Mouse (Mus musculus) gastrocnemius, postnatal 36 days (tissue): ENCODE measurements around the gene Olfr473. TPM values are rescaled to one million over a fixed set of nuclear protein-coding genes. Genes with fewer than 3 reads are reported as not detected.
"Not testable (repeated sequence)": the region's sequence is repeated elsewhere in the genome, so short reads cannot be mapped to it uniquely, and the experiment has no call there.

ENCODE experiments used
- DNase-seq, 2 experiments: peaks; one replicate each; pipeline ENCODE4 v3.0.0; 2022
- intact Hi-C: fragments of 180-260 bp; cut with DNase I; formaldehyde crosslinking; loops from one replicate; pipeline ENCODE4 v1.15.1; 2025
- long read RNA-seq, 2 experiments: library from polyadenylated mRNA; stranded (forward); transcript quantifications; one replicate each; pipeline ENCODE4 v2.0.0; 2021
- total RNA-seq, 2 experiments: library from RNA; stranded (reverse); gene quantifications; 2 replicates each; pipeline ENCODE4 v1.2.3; 2021

Olfr473 gene
- total RNA-seq: not detected
- long read RNA-seq, experiment 1: 0 reads
- long read RNA-seq, experiment 2: 0 reads

DNA sequence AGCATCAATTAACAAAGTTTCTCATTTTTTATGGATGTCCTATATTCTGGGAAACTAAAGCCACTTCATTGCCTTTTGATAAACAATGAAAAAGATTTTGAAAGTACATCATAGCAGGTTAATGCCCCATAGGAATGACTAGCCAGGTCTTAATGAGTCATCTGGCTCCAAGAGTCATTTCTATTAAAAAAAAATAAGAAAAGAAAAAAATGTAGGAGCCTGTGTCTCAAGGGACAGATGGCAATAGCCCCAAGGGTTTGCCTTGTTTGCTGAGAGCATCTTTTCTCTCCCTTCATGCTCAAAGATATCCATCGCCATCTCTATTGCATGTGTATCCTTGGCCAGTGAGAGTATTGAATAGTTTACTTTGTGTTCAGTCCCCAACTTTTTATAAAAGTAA lies at the start of gene Olfr473:
TSS of gene Olfr473 (plus strand) at position 301 of the 400 bp plus-strand sequence.
- no peak for DNase-seq
- intact Hi-C loops: no loop called here

DNA sequence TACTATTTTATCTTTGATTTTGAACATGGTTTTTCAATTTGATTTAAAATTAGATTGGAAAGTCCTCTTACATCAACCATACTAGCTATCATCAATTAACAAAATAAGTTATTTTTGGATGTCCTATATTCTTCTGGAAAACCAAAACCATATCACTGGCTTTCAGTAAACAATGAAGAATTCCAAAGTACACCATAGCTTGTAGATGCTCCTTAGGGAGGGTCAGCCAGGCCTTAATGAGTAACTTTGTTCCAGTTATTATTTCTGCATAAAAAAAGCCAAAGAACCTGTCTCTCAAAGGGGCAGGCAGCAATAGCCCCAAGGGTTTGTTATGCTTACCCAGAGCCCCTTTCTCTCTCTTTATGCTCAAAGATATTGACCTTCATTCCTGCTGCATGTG lies 32.6 kb upstream of the Olfr473 start, which contains the start of gene Olfr472:
TSS of gene Olfr472 (plus strand) at position 301 of the 400 bp plus-strand sequence.
- DNase-seq: no peak
- intact Hi-C loops: no loop called here

DNA sequence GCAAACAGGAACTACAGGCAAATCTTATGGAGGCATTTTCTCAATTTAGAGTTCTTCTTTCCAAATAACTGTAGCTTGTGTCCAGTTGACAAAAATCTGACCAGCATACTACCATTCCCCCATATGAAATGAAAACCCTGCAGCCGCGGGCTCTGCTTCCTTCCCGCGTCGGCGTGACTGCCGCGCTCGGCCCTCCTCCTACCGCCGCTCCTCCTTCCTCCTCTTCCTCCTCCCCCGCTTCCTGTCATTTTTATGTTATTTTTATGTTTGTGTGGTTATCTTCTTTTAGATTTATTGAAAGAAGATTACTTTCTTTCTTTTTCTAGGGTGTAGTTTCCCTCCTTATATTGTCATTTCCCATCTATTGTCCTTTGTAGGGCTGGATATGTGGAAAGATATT lies 22.3 kb downstream of the Olfr473 start:
- DNase-seq, intact Hi-C loops: not testable (repeated sequence)

DNA sequence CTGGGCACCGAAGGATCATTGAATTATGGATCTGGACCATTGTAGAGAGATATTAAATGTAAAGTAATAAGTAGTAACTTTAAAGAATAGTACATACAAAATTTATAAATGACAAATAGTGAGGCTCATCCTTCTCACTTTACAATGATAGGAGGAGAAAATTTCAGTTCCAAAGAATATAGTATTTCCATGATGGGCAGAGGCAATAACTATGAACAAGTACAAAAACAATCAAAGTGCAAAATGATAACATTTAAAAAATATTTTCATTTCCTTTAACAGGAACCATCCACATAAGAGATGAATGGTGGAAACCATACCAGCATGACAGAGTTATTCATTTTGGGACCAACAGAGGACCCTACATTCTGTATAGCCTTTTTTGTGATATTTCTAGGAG lies 24.1 kb downstream of the Olfr473 start, which contains the start of gene Olfr474:
TSS of gene Olfr474 (plus strand) at position 301 of the 400 bp plus-strand sequence.
- no peak for DNase-seq
- intact Hi-C loops: no loop called here

DNA sequence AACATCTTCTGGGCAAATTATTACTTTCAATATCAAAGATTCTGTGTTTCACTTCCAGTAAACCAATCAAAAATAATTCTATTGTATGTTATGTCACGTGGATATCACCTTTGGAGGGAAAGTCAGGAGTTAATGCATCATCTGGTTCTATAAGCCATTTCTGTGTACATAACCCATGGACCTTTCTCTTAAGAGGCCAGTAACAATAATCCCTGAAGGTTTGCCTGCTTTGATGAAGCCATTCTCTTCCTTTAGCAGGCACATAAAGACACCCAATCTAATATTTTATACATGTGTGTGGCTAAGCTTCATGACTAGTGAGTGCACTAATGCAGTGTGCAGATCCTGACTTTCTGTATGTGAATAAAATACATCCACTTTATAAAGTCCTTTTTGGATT lies 34.3 kb downstream of the Olfr473 start, which contains the start of gene Olfr476:
TSS of gene Olfr476 (plus strand) at position 301 of the 400 bp plus-strand sequence.
- intact Hi-C loops: no loop called here

More for the DNA sequence above, 34.3 kb downstream of the Olfr473 start, which contains the start of gene Olfr476:
- no peak for DNase-seq

Other genes with a start within 250 kb of the Olfr473 start
- under 1 TPM; 0.23 to 0.30 TPM for gene Cyb5r2, start 172.4 kb upstream of the Olfr473 start, total RNA-seq
- not detected for gene Ovch2, start 129.2 kb upstream of the Olfr473 start, total RNA-seq
- not detected for gene Olfr467, start 118.2 kb upstream of the Olfr473 start, total RNA-seq
- not detected for gene Olfr469, start 104.9 kb upstream of the Olfr473 start, total RNA-seq
- not detected for gene Olfr470, start 83.0 kb upstream of the Olfr473 start, total RNA-seq
- not detected for gene Olfr472, start 32.5 kb upstream of the Olfr473 start, total RNA-seq
- gene Olfr474, start 24.2 kb downstream of the Olfr473 start, total RNA-seq: not detected
- not detected for gene Olfr476, start 34.4 kb downstream of the Olfr473 start, total RNA-seq
- gene Olfr477, start 56.2 kb downstream of the Olfr473 start, total RNA-seq: not detected
- gene Olfr478, start 103.5 kb downstream of the Olfr473 start, total RNA-seq: not detected
- not detected for gene Olfr479, start 120.2 kb downstream of the Olfr473 start, total RNA-seq
- gene Olfr480, start 136.9 kb downstream of the Olfr473 start, total RNA-seq: not detected
- gene Olfr481, start 149.4 kb downstream of the Olfr473 start, total RNA-seq: not detected
- gene Olfr482, start 167.1 kb downstream of the Olfr473 start, total RNA-seq: under 1 TPM; 0.32 to 0.64 TPM
- gene Olfr483, start 170.4 kb downstream of the Olfr473 start, total RNA-seq: not detected
- gene Olfr484, start 197.0 kb downstream of the Olfr473 start, total RNA-seq: not detected
- not detected for gene Olfr485, start 229.4 kb downstream of the Olfr473 start, total RNA-seq
- gene Olfr486, start 242.3 kb downstream of the Olfr473 start, total RNA-seq: not detected